Mouse (Mus musculus): ENCODE results near the gene Pxn. TPM values are rescaled to one million over a fixed set of nuclear protein-coding genes. Genes with fewer than 3 reads are reported as not detected.
"Not testable (repeated sequence)": the region's sequence is repeated elsewhere in the genome, so short reads cannot be mapped to it uniquely, and the experiment has no call there.

The Pxn gene
- polyA plus RNA-seq, 1 experiment = 2.0 TPM

GRCm38 (mm10) chr5:115563771-115564585, 57.5 kb downstream of the Pxn start:
- Histone ChIP-seq H3K27me3 (ENCODE audit: control insufficient read depth) (no peaks in the 10 kb centered on the region), H3K4me3 (replicated peaks) (peak overlapping the region; percentile 90), H3K36me3 (ENCODE audit: control insufficient read depth) (peaks cover 64% of the 10 kb centered on the region), H3K9me3 (ENCODE audit: control insufficient read depth, low read length) (no peaks in the 10 kb centered on the region), H3K4me1 (ENCODE audit: control insufficient read depth) (peaks cover 71% of the 10 kb centered on the region)
- TF ChIP-seq TAL1 (IDR thresholded peaks at IDR 0.05; ENCODE audit: low read length) (no peak), GATA1 (IDR thresholded peaks at IDR 0.05; ENCODE audit: low read length) (no peak)

GRCm38 (mm10) chr5:115564737-115565393, 58.4 kb downstream of the Pxn start, which contains the start of gene Gcn1l1:
TSS of gene Gcn1l1 (plus strand) at chr5:115565254.
- peak within 1 kb of the TSS; percentile 90 for H3K4me3 ChIP-seq (replicated peaks)
- no peaks in the 10 kb centered on the region for H3K9me3 ChIP-seq (ENCODE audit: control insufficient read depth, low read length)
- TF ChIP-seq TAL1 (IDR thresholded peaks at IDR 0.05; ENCODE audit: low read length) = no peak
- no peak for TF ChIP-seq GATA1 (IDR thresholded peaks at IDR 0.05; ENCODE audit: low read length)
- peaks cover 75% of the 10 kb centered on the region for H3K4me1 ChIP-seq (ENCODE audit: control insufficient read depth)
- peaks cover 68% of the 10 kb centered on the region for H3K36me3 ChIP-seq (ENCODE audit: control insufficient read depth)
- no peaks in the 10 kb centered on the region for H3K27me3 ChIP-seq (ENCODE audit: control insufficient read depth)

- no peaks in the 10 kb centered on the region for H3K9me3 ChIP-seq (ENCODE audit: control insufficient read depth, low read length)
- H3K4me1 ChIP-seq (ENCODE audit: control insufficient read depth) = peaks cover 70% of the 10 kb centered on the region
- peaks cover 67% of the 10 kb centered on the region for H3K36me3 ChIP-seq (ENCODE audit: control insufficient read depth)
- H3K27me3 ChIP-seq (ENCODE audit: control insufficient read depth) = no peaks in the 10 kb centered on the region
- peak overlapping the region; percentile 90 for H3K4me3 ChIP-seq (replicated peaks)
- no peak for TF ChIP-seq GATA1 (IDR thresholded peaks at IDR 0.05; ENCODE audit: low read length)
These were observed 58.9 kb downstream of the Pxn start for GRCm38 (mm10) chr5:115565403-115565802.

- TF ChIP-seq TAL1 (IDR thresholded peaks at IDR 0.05; ENCODE audit: low read length) = no peak
- peaks cover 42% of the 10 kb centered on the region for H3K4me1 ChIP-seq (ENCODE audit: control insufficient read depth)
- no peaks in the 10 kb centered on the region for H3K9me3 ChIP-seq (ENCODE audit: control insufficient read depth, low read length)
- H3K36me3 ChIP-seq (ENCODE audit: control insufficient read depth) = peaks cover 65% of the 10 kb centered on the region
- no peaks in the 10 kb centered on the region for H3K27me3 ChIP-seq (ENCODE audit: control insufficient read depth)
- H3K4me3 ChIP-seq (replicated peaks) = no peak overlapping the region
These were observed 62.2 kb downstream of the Pxn start for GRCm38 (mm10) chr5:115568681-115569080.

GRCm38 (mm10) chr5:115569308-115569707, 62.8 kb downstream of the Pxn start:
- no peaks in the 10 kb centered on the region for H3K27me3 ChIP-seq (ENCODE audit: control insufficient read depth)
- peaks cover 65% of the 10 kb centered on the region for H3K36me3 ChIP-seq (ENCODE audit: control insufficient read depth)
- H3K9me3 ChIP-seq (ENCODE audit: control insufficient read depth, low read length) = no peaks in the 10 kb centered on the region
- H3K4me1 ChIP-seq (ENCODE audit: control insufficient read depth) = peaks cover 35% of the 10 kb centered on the region
- TF ChIP-seq TAL1 (IDR thresholded peaks at IDR 0.05; ENCODE audit: low read length) (no peak), GATA1 (IDR thresholded peaks at IDR 0.05; ENCODE audit: low read length) (no peak)
- no peak overlapping the region for H3K4me3 ChIP-seq (replicated peaks)

GRCm38 (mm10) chr5:115569721-115570120, 63.2 kb downstream of the Pxn start:
- Histone ChIP-seq H3K36me3 (ENCODE audit: control insufficient read depth) (peaks cover 65% of the 10 kb centered on the region), H3K4me3 (replicated peaks) (no peak overlapping the region), H3K27me3 (ENCODE audit: control insufficient read depth) (no peaks in the 10 kb centered on the region), H3K4me1 (ENCODE audit: control insufficient read depth) (peaks cover 31% of the 10 kb centered on the region), H3K9me3 (ENCODE audit: control insufficient read depth, low read length) (no peaks in the 10 kb centered on the region)
- TF ChIP-seq TAL1 (IDR thresholded peaks at IDR 0.05; ENCODE audit: low read length) = no peak
- no peak for TF ChIP-seq GATA1 (IDR thresholded peaks at IDR 0.05; ENCODE audit: low read length)

- no peak for TF ChIP-seq GATA1 (IDR thresholded peaks at IDR 0.05; ENCODE audit: low read length)
- no peak for TF ChIP-seq TAL1 (IDR thresholded peaks at IDR 0.05; ENCODE audit: low read length)
- Histone ChIP-seq H3K4me3 (replicated peaks) (no peak overlapping the region), H3K36me3 (ENCODE audit: control insufficient read depth) (peaks cover 74% of the 10 kb centered on the region), H3K9me3 (ENCODE audit: control insufficient read depth, low read length) (no peaks in the 10 kb centered on the region), H3K4me1 (ENCODE audit: control insufficient read depth) (peaks cover 19% of the 10 kb centered on the region), H3K27me3 (ENCODE audit: control insufficient read depth) (no peaks in the 10 kb centered on the region)
These were observed 64.6 kb downstream of the Pxn start for GRCm38 (mm10) chr5:115571086-115571485.

- H3K27me3 ChIP-seq (ENCODE audit: control insufficient read depth) = no peaks in the 10 kb centered on the region
- TF ChIP-seq TAL1 (IDR thresholded peaks at IDR 0.05; ENCODE audit: low read length) (no peak), GATA1 (IDR thresholded peaks at IDR 0.05; ENCODE audit: low read length) (no peak)
- no peak overlapping the region for H3K4me3 ChIP-seq (replicated peaks)
- H3K36me3 ChIP-seq (ENCODE audit: control insufficient read depth) = peaks cover 84% of the 10 kb centered on the region
- peaks cover 5% of the 10 kb centered on the region for H3K4me1 ChIP-seq (ENCODE audit: control insufficient read depth)
- H3K9me3 ChIP-seq (ENCODE audit: control insufficient read depth, low read length) = no peaks in the 10 kb centered on the region
These were observed 66.4 kb downstream of the Pxn start for GRCm38 (mm10) chr5:115572679-115573535.

GRCm38 (mm10) chr5:115574992-115575391, 68.5 kb downstream of the Pxn start:
- no peak for TF ChIP-seq TAL1 (IDR thresholded peaks at IDR 0.05; ENCODE audit: low read length)
- no peak for TF ChIP-seq GATA1 (IDR thresholded peaks at IDR 0.05; ENCODE audit: low read length)
- H3K36me3 ChIP-seq (ENCODE audit: control insufficient read depth) = peaks cover 93% of the 10 kb centered on the region
- no peaks in the 10 kb centered on the region for H3K9me3 ChIP-seq (ENCODE audit: control insufficient read depth, low read length)
- no peaks in the 10 kb centered on the region; the same call in 1 of the 2 replicates for H3K4me1 ChIP-seq (ENCODE audit: control insufficient read depth)
- no peak overlapping the region for H3K4me3 ChIP-seq (replicated peaks)
- no peaks in the 10 kb centered on the region for H3K27me3 ChIP-seq (ENCODE audit: control insufficient read depth)

- H3K4me1 ChIP-seq (ENCODE audit: control insufficient read depth); H3K4me3 ChIP-seq (replicated peaks); H3K27me3 ChIP-seq (ENCODE audit: control insufficient read depth): not testable (repeated sequence)
- Histone ChIP-seq H3K9me3 (ENCODE audit: control insufficient read depth, low read length) (peaks cover 12% of the 10 kb centered on the region), H3K36me3 (ENCODE audit: control insufficient read depth) (peaks cover 97% of the 10 kb centered on the region)
These were observed 71.2 kb downstream of the Pxn start for GRCm38 (mm10) chr5:115577686-115578085.
